Mouse (Mus musculus): ENCODE data around the gene Rufy4. TPM values are rescaled to one million over a fixed set of nuclear protein-coding genes. Genes with fewer than 3 reads are reported as not detected.

Gene Rufy4
- total and polyA plus RNA-seq, 3 experiments = not detected

DNA sequence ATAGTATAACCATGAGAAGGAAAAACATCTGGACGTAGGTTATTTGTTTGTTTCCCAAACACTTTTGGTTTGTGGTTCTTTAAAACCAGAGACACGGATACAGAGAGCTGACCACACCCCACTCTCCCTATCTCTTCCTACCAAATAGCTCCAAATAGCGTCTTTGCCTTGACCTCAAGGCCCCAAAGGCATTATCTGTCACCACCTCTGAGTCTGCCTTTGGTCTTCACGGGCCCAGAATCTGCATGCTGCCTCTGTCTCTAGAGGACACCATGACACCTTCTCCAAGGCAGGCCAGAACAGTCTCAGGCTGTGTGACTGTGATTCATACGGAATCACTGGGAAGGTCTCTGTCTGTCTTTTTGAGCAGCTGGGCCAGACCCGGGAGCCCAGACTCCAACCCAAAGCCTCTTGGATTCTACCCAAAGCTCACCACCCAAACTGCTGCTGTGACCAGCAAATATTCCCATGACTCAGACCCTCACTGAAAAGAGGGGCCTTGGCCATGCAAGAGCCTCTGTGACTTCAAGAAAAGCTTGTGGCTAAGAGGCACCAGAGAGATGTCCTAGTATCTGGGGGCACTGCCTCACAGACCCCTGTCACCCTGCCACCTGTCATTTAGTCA is 10.1 kb downstream of the Rufy4 start:
- in situ Hi-C loops (cut with MboI; ENCODE audit: low pct_ligation_motif_present, low pct_unique_long_range_greater_than_20kb, low sequenced_read_pairs) = loop anchor here (5.0 kb wide), 1 partner anchor 233 kb away; no protein-coding TSS in a partner anchor
- peaks cover 17% of the 10 kb centered on the region for H3K27me3 ChIP-seq (replicated peaks)
- TF ChIP-seq TCF12 (IDR thresholded peaks at IDR 0.05; ENCODE audit: low read depth, low read length) (no peak), HCFC1 (IDR thresholded peaks at IDR 0.05; ENCODE audit: low read depth, low read length) (no peak), USF1 (IDR thresholded peaks at IDR 0.05; ENCODE audit: low read depth, low read length) (no peak), TBP (conservative IDR thresholded peaks at IDR 0.05; ENCODE audit: low read depth, low read length) (0 out of 2 replicates have a peak, but pooled peaks have one; percentile 24), BHLHE40 (IDR thresholded peaks at IDR 0.05; ENCODE audit: low read depth, low read length) (no peak)
- no peaks in the 10 kb centered on the region for H3K9me3 ChIP-seq (replicated peaks; ENCODE audit: low read length)
- dilution Hi-C loops (cut with MboI; ENCODE audit: extremely low pct_ligation_motif_present, extremely low pct_unique_long_range_greater_than_20kb, low sequenced_read_pairs) = no loop called here
- DNase-seq (ENCODE audit: extremely low read depth) = no peak
- no peak overlapping the region for H3K4me2 ChIP-seq (ENCODE audit: insufficient read depth, low read depth, poor library complexity, severe bottlenecking)
- H3K4me1 ChIP-seq (ENCODE audit: control insufficient read depth in 1 of 2, insufficient read depth in 2 of 2) = peaks cover 0 to 10% of the 10 kb centered on the region in 2 experiments; a peak in 2 of 4 replicates
- H3K9ac ChIP-seq (ENCODE audit: insufficient read depth, low read depth) = no peak overlapping the region
- H3K27ac ChIP-seq (ENCODE audit: insufficient read depth, low read depth) = no peak overlapping the region
- no peak overlapping the region for H3K4me3 ChIP-seq (replicated peaks in 1 of 3; ENCODE audit: low read depth in 2 of 3, low read length in 2 of 3, poor library complexity in 1 of 3)
- no peaks in the 10 kb centered on the region for H3K36me3 ChIP-seq (replicated peaks in 1 of 2; ENCODE audit: control insufficient read depth in 1 of 2, insufficient read depth in 1 of 2, low read length in 1 of 2)
- H3K79me2 ChIP-seq (replicated peaks; ENCODE audit: control insufficient read depth, extremely low read depth, insufficient read depth, poor library complexity, severe bottlenecking) = no peaks in the 10 kb centered on the region

DNA sequence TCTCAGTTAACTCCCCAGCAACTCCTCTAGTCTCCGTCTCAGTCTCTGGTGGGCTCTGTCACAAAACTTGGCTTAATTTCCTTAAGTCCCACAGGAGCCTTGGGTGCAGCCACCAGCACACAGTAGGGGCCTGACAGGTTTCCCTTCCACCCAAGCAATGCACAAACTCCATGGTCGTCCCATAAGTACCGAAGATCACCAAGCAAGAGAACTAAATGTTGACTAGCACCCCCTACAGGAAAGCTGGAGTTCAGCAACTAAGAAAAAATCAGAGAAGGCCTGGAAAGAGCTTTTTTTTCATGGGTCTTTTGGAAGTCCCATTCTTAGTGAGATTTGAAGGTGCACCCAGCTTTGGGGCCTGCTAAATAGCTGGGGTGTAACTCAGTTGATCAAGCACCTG is 14.1 kb downstream of the Rufy4 start:
- H3K79me2 ChIP-seq (replicated peaks; ENCODE audit: control insufficient read depth, extremely low read depth, insufficient read depth, poor library complexity, severe bottlenecking) = no peaks in the 10 kb centered on the region
- DNase-seq (ENCODE audit: extremely low read depth) = peak; percentile 29
- no peaks in the 10 kb centered on the region for H3K4me1 ChIP-seq (ENCODE audit: control insufficient read depth in 1 of 2, insufficient read depth in 2 of 2)
- no peaks in the 10 kb centered on the region for H3K36me3 ChIP-seq (replicated peaks in 1 of 2; ENCODE audit: control insufficient read depth in 1 of 2, insufficient read depth in 1 of 2, low read length in 1 of 2)
- H3K27ac ChIP-seq (ENCODE audit: insufficient read depth, low read depth) = no peak overlapping the region
- in situ Hi-C loops (cut with MboI; ENCODE audit: low pct_ligation_motif_present, low pct_unique_long_range_greater_than_20kb, low sequenced_read_pairs) (loop anchor here (5.0 kb wide), 1 partner anchor 237 kb away; no protein-coding TSS in a partner anchor), dilution Hi-C loops (cut with MboI; ENCODE audit: extremely low pct_ligation_motif_present, extremely low pct_unique_long_range_greater_than_20kb, low sequenced_read_pairs) (no loop called here)
- TF ChIP-seq CTCF (conservative IDR thresholded peaks at IDR 0.05 in 1 of 2, IDR thresholded peaks at IDR 0.05 in 1 of 2; ENCODE audit: low read depth in 2 of 2, low read length in 2 of 2) (peak; percentile 38 to 67; a peak in 3 of 4 replicates), MYC (IDR thresholded peaks at IDR 0.05; ENCODE audit: low read depth, low read length) (no peak), E2F4 (IDR thresholded peaks at IDR 0.05; ENCODE audit: insufficient replicate concordance, low read depth, low read length) (no peak), NELFE (IDR thresholded peaks at IDR 0.05; ENCODE audit: low read depth, low read length) (no peak), ZNF384 (IDR thresholded peaks at IDR 0.05; ENCODE audit: low read depth, low read length) (peak; percentile 73), ELF1 (IDR thresholded peaks at IDR 0.05; ENCODE audit: low read depth, low read length) (no peak), USF1 (IDR thresholded peaks at IDR 0.05; ENCODE audit: low read depth, low read length) (no peak), EP300 (IDR thresholded peaks at IDR 0.05; ENCODE audit: low read length) (no peak), RAD21 (IDR thresholded peaks at IDR 0.05; ENCODE audit: low read depth, low read length) (peak; percentile 25), RCOR1 (conservative IDR thresholded peaks at IDR 0.05; ENCODE audit: low read depth, low read length) (no peak)
- no peaks in the 10 kb centered on the region for H3K9me3 ChIP-seq (replicated peaks; ENCODE audit: low read length)
- no peak overlapping the region for H3K9ac ChIP-seq (ENCODE audit: insufficient read depth, low read depth)
- no peak overlapping the region for H3K4me3 ChIP-seq (replicated peaks in 1 of 3; ENCODE audit: low read depth in 2 of 3, low read length in 2 of 3, poor library complexity in 1 of 3)
- no peak overlapping the region; the same call in 1 of the 2 replicates for H3K4me2 ChIP-seq (ENCODE audit: insufficient read depth, low read depth, poor library complexity, severe bottlenecking)
- no peaks in the 10 kb centered on the region for H3K27me3 ChIP-seq (replicated peaks)

Data from CH12.LX (cell line).